Mouse (Mus musculus): ENCODE measurements around the gene Wap. TPM values are rescaled to one million over a fixed set of nuclear protein-coding genes. Genes with fewer than 3 reads are reported as not detected.
A peak's percentile ranks its signal among the peaks of the same experiment; 100 is the strongest.
"Not testable (repeated sequence)": the region's sequence is repeated elsewhere in the genome, so short reads cannot be mapped to it uniquely, and the experiment has no call there.

Gene Wap
- not detected in 2 replicates for total RNA-seq (2021)
- long read RNA-seq, experiment 1, result 0 reads
- long read RNA-seq, experiment 2, result 0 reads

DNA sequence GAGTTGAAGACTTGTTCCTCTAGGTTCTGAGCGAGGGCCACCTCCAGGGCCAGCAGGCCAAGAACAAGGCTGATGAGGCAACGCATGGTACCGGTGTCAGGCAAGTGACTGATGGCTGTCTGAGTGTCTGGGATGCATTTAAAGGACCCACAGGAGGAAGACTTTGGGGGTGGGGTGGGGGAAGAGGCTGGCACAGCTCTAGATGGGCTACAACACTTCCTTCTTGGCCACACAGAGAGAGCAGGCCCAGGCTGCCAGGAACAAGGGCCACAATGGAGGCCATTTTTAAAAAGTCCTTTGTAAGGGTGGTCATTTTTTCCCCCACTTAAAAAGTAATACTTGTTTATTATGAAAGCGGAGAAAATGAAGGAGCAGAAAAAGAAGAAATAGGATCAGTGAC is at the start of gene Wap:
Gene Wap (minus strand): TSS at position 101 of the 400 bp plus-strand sequence.
- no peak for DNase-seq

GRCm38 (mm10) chr11:6684741-6685140 is 46.3 kb upstream of the Wap start:
- no peak for DNase-seq

GRCm38 (mm10) chr11:6680397-6680818 is 42.0 kb upstream of the Wap start:
- DNase-seq, result peak; percentile 84

GRCm38 (mm10) chr11:6679694-6680396 is 41.4 kb upstream of the Wap start:
- DNase-seq, result peak; percentile 40

DNA sequence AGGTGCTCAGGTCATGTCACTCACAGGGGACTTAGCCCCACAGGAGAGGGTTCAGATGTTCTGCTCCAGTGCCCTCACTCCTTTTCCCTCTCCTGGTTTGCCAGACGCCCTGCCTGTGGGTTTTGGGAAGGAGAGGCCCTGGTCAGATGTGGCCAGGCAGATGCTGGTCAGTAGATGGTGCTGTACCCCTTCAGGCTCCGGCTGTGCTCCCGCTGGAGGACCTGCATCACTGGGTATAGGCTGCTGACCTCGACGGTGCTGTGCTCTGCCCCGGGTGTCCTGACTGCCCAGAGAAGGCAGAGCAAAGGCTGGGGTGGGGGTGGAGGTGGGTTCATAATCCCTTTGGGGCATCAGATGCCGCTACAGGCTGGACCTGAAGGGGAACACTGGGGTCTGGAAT is 39.1 kb upstream of the Wap start:
- peak; percentile 60 for DNase-seq

GRCm38 (mm10) chr11:6676641-6677040 is 38.2 kb upstream of the Wap start:
- no peak for DNase-seq

DNA sequence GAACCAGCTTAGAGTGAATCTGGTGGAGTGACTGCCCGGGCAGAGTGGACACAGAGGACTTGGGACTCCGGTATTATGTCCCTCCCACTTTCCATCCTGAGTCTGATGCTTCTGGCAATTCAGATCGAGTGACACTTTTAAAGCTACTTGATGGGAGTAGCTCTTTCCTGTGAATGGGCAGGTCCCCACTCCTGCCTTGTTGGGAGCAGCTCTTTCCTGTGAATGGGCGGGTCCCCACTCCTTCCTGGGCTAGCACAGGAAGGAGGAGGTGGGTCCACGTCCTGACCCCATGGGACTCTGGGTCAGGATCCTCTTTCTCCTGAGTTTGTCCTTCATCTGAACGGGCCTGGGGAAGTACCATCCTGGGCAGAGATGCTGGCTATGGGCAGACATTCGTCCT is 37.0 kb upstream of the Wap start:
- DNase-seq, result peak; percentile 29

DNA sequence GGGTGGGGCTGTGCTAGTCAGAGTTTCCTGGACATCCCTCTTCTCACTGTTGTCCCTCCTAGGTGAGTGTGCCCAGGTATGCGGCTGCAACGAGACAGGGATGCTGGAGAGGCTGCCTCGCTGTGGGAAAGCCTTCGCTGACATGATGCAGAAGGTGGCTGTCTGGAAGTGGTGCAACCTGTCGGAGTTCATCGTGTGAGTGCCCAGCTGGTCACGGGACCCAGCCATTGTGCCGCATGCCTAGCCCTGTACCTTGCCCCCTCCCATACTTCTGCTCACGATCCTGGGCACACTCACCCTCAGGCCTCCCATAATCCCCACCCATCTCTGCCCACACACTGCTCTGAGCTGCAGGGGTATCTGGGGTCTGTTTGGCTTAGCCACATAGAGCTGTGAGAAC is 36.3 kb upstream of the Wap start:
- no peak for DNase-seq

DNA sequence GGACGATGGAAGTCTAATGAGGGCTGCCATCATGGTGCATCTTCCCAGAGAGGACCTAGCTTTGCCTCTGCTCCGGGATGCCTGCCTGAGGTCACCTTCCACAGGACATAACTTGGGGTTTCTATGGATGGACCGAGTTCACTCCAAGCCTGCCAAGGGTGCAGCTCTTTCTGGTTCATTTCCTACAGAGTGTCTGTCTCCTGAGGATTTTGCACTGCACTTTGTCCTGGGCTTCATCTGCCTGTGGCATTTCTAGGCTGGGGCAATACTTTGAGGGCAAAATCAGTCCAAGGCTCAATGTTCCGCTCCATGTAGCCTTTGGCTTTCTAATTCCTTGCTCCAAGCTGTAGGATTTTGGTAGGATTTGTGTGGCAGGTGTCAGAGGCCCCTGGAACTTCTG is 32.4 kb upstream of the Wap start:
- DNase-seq, result no peak

GRCm38 (mm10) chr11:6670044-6670443 is 31.6 kb upstream of the Wap start:
- no peak for DNase-seq

DNA sequence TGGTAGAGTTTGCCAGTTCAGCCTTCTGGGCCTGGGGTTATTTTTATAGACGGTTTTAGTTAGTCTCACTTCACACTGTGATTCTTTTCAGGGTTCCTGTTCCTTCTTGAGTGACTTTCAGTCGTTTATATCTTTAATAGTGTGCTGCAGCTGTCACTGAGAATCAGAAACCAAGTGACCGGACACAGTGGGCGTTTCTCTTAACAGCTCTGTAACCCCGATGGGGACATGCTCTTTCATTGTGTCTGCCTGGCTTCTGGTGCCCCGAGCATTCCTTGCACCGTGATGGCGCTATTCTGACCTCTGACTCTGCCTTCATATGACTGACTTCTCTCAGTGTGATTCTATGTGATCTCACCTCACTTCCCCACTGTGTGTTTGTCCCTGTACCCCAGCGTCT is 30.6 kb upstream of the Wap start:
- DNase-seq, result no peak

DNA sequence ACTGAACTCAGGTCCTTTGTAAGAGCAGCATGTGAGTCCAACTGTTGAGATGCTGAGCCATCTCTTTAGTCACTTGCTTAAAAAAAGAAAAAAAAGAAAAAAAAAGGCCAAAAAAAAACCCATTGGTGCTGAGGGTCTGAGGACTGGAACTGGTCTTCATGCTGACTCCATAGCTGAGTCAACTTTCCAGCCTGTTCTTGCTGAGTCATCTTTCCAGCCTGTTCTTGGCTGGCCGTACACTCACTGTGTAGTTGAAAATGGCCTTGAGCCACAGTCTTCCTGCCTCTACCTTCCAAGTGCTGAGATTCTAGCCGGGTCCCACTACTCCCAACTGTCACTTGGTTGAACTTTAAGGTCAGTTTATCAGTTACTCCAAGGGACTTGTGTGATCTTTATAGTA is 28.2 kb upstream of the Wap start:
- DNase-seq, result no peak

DNA sequence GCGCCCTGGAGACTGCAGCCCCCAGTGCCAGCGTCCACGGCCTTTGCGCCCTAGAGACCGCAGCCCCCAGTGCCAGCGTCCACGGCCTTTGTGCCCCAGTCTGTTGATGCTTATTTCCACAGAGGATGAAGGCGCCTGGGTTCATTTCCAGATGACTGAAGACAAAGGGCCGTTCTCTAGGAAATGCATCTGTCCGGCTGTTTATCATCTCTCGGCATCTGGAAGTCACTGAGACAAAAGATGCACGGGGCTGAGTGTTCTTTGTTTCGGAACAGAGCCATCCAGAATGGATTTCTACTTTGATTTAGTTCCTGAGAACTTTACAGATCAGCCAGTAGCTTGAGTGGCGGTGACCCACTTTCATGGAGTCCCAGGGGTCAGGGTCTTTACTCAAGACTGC is 22.8 kb upstream of the Wap start:
- DNase-seq, result no peak

DNA sequence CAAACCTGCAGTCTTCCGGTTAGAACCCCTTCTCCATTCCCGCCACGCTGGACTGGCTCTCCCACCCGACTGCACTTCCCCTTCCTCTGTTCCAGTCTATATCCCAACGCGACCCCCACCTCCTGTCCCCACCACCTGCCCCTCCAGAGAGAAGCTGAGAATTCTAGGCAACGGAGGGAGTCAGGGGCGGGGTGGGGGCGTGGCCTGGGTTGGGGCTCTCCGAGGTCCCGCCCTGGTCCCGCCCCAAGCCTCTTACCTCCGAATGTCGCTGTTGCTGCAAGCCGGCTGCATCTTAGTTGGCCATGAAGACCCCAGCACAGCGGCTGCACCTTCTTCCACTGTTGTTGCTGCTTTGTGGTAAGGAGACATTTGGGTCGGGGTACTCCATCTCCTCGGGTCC is 19.8 kb upstream of the Wap start, which contains the start of gene Ramp3:
Gene Ramp3 (plus strand): TSS at position 251 of the 400 bp plus-strand sequence.
- peak; percentile 71 for DNase-seq

DNA sequence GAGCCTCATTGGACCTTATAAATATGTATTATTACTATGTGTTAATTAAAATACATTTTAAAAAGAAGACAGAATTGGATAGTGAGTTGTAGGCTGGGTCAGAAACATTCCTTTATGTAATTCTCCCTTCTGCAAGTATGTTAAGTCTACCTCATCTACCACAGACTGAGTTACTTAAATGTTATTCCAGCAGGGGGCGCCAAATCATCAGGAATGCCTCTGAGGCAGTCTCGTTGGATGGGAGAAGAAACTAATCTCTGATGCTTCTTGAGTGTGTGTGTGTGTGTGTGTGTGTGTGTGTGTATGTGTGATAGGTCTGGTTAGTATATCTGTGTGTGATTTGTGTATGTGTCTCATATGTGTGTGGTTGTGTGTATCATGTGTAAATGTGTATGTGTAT is 16.5 kb upstream of the Wap start:
- DNase-seq, result peak; percentile 91

DNA sequence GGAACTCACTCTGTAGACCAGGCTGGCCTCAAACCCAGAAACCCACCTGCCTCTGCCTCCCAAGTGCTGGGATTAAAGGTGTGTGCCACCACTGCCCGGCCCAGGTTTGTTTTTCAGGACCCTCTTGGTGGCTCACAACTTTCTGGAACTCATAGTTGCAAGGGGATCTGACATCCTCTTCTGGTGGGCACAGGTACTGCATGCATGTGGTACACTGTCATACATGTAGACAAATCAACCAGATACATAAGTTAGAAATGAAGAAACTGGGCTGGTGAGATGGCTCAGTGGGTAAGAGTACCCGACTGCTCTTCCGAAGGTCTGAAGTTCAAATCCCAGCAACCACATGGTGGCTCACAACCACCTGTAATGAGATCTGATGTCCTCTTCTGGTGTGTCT is 14.5 kb upstream of the Wap start:
- DNase-seq, result not testable (repeated sequence)

DNA sequence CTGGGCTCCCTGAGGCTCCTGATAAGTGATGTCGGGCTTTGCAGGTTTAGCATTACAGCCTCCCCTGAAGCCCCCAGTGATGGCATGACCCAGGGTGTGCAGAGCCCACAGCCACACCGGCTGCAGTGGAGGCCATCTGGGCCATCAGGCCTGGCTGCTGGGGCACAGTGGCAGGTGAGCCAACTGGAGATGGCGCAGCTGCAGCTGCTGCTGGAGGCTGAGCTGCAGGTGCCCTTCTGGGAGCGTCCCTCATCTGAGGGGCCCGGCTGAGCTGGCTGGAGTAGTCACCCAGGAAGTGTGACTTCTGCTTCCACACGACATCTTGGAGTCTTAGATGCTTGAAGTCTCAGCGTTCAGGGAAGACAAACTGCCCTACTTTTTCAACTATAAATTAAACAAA is 12.1 kb upstream of the Wap start:
- DNase-seq, result no peak

DNA sequence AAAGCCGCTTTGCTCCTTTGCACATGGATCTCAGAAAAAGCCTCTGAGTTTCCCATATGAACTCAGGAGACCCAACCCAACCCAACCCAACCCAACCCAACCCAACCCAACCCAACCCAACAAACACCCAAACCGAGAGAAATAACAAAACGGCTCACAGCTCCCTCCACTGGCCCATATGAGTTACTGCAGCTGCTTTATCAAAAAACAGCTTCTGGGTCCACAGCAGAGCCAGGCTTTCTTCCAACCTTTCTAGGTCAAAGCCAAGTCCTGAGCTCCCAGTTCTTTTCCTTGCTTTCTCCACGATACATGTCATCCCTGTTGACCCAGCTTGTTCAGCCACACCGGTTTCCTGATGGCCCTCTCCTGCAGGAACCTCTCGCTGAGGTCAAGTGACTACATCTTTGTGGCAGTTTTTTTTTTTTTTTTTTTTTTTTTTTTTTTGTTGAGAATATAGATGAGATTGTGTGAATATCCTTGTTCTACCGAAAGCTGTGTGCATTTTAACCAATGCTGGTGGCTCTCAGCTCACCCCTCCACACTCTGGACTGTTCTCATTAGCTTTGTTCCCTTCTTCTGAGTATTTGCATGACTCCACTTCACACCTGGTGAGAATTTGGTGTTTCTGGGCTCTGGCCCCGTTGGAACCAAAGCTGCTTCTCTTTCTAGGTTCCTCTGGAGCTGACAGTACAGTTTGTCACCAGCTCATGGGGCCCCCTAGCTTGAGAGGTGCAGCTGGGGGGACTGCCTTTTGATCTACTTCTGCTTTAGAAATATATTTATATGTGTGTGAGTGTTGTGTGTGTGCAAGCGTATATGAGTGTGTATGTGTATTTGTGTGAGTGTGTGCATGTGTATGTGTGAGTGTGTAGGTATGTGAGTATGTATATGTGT is 9.6 kb upstream of the Wap start:
- DNase-seq, result no peak

DNA sequence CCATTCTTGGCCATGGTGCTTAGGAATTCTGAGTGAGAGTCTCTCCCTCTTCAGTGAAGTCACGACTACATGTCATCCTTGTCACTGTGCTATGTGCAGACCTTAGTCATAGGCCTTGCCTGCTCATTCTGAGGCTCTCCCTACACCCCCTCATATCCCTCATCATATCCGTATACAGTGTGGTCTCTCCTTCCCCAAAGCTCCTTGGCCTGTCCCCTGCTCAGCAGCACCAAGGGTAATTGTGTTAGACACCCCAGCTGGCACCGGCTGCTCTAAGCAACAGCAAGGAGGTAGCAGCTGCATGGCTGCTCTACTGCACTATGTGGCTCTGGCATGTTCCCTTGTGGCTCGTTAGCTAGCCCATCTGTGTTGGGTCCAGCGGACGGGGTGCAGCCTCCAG is 6.1 kb upstream of the Wap start:
- no peak for DNase-seq

GRCm38 (mm10) chr11:6639072-6639471 is 635 bp upstream of the Wap start:
- DNase-seq, result no peak

DNA sequence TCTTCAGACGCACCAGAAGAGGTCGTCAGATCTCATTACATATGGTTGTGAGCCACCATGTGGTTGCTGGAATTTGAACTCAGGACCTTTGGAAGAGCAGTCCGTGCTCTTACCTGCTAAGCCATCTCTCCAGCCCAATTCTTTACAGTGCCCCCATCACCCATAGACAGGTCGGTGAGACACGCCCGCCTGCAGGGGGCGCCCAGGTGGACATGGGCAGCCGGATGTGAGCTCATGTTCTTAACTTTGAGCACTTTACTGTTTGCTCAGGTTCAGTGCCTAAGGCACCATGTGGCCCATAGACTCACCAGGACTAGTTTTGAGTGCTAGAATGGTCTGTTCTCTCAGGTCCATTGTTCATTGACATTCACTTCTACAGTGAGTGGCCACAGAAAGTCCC is 2.3 kb downstream of the Wap start:
- no peak for DNase-seq

DNA sequence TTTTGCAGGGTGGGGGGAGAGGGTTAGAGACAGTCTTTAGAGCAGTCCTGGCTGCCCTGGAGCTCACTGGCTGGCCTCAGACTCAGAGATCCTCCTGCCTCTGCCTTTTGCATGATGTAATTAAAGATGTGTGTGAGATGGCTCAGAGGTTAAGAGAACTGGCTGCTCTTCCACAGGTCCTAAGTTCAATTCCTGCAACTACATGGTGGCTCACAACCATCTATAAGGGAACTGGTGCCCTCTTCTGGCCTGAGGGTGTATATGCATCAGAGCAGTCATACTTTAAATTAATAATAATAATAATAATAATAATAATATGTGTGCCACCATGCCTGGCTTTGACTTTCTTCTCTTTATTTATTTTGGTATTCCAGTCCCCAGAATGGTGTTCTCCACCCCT is 8.8 kb downstream of the Wap start:
- no peak for DNase-seq

GRCm38 (mm10) chr11:6628568-6628967 is 9.9 kb downstream of the Wap start:
- peak; percentile 81 for DNase-seq

- DNase-seq, result no peak
These were observed 10.7 kb downstream of the Wap start for GRCm38 (mm10) chr11:6627731-6628130.

All from adrenal gland, postnatal 14 days (tissue).